Mouse (Mus musculus) CH12.LX (cell line): Measurements from ENCODE around the gene Vill. TPM values are rescaled to one million over a fixed set of nuclear protein-coding genes. Genes with fewer than 3 reads are reported as not detected.

Experiments
- DNase-seq: peaks from one replicate; pipeline ENCODE4 v3.0.0-alpha.2; 2013; ENCODE audit errors: extremely low read depth
- H3K27ac ChIP-seq: 2 replicates; pipeline ENCODE4 v1.5.1; 2012; ENCODE audit warnings: low read depth, mild to moderate bottlenecking, control low read depth, moderate library complexity; ENCODE audit not compliant: insufficient read depth
- H3K27me3 ChIP-seq: replicated peaks from 2 replicates; pipeline ENCODE3; 2012; ENCODE audit warnings: inconsistent platforms
- H3K36me3 ChIP-seq, 2 experiments: replicated peaks in 1 of 2; 2 replicates each; pipeline versions ENCODE3 to v1.6.1; 2012; ENCODE audit warnings: inconsistent platforms in 1 of 2, low read length in 1 of 2, mild to moderate bottlenecking in 1 of 2, mixed read lengths in 1 of 2, moderate library complexity in 1 of 2; ENCODE audit not compliant: control insufficient read depth in 1 of 2, insufficient read depth in 1 of 2
- H3K4me1 ChIP-seq, 2 experiments: 2 replicates each; pipeline ENCODE4 v1.6.1; 2012; ENCODE audit warnings: inconsistent platforms in 1 of 2, moderate library complexity in 1 of 2; ENCODE audit not compliant: insufficient read depth in 2 of 2, control insufficient read depth in 1 of 2
- H3K4me2 ChIP-seq: 2 replicates; pipeline ENCODE4 v1.6.1; 2012; ENCODE audit warnings: low read depth, mild to moderate bottlenecking, control low read depth; ENCODE audit not compliant: poor library complexity, insufficient read depth, severe bottlenecking
- H3K4me3 ChIP-seq, 3 experiments: fragments of 150-350 bp in 1 of 3; sonication (generic) in 1 of 3; replicated peaks in 1 of 3; 2 replicates each; pipeline versions ENCODE3 to v1.5.1; 2011 to 2012; ENCODE audit warnings: low read depth in 2 of 3, low read length in 2 of 3, mild to moderate bottlenecking in 2 of 3, moderate library complexity in 2 of 3, control low read depth in 1 of 3, improper control_type of control experiment in 1 of 3, inconsistent platforms in 1 of 3, mixed read lengths in 1 of 3; ENCODE audit not compliant: poor library complexity in 1 of 3
- H3K79me2 ChIP-seq: replicated peaks from 2 replicates; pipeline ENCODE4 v1.6.1; 2012; ENCODE audit warnings: mild to moderate bottlenecking, moderate library complexity; ENCODE audit not compliant: control insufficient read depth, poor library complexity, insufficient read depth, severe bottlenecking; ENCODE audit errors: extremely low read depth
- H3K9ac ChIP-seq: 2 replicates; pipeline ENCODE4 v1.6.1; 2012; ENCODE audit warnings: low read depth, mild to moderate bottlenecking, control low read depth, moderate library complexity; ENCODE audit not compliant: insufficient read depth
- H3K9me3 ChIP-seq: replicated peaks from 2 replicates; pipeline ENCODE3; 2012; ENCODE audit warnings: low read length, inconsistent platforms, mixed read lengths
- CHD1 ChIP-seq: IDR thresholded peaks from 2 replicates; pipeline ENCODE4 v1.6.1; 2012; ENCODE audit warnings: low read depth, low read length, improper control_type of control experiment, inconsistent platforms
- CTCF ChIP-seq, 2 experiments: IDR thresholded peaks in 1 of 2; conservative IDR thresholded peaks in 1 of 2; 2 replicates each; pipeline ENCODE4 v1.5.1; 2011 to 2012; ENCODE audit warnings: low read depth in 2 of 2, low read length in 2 of 2, improper control_type of control experiment in 1 of 2, inconsistent platforms in 1 of 2, mild to moderate bottlenecking in 1 of 2, moderate library complexity in 1 of 2
- ELF1 ChIP-seq: IDR thresholded peaks from 2 replicates; pipeline ENCODE4 v1.6.1; 2014; ENCODE audit warnings: low read depth, mild to moderate bottlenecking, inconsistent platforms, low read length, improper control_type of control experiment
- EP300 ChIP-seq: IDR thresholded peaks from 2 replicates; pipeline ENCODE4 v1.6.1; 2011; ENCODE audit warnings: low read length, improper control_type of control experiment
- GABPA ChIP-seq: IDR thresholded peaks from 2 replicates; pipeline ENCODE4 v1.6.1; 2012; ENCODE audit warnings: low read depth, low read length, improper control_type of control experiment, inconsistent platforms; ENCODE audit not compliant: insufficient replicate concordance
- HCFC1 ChIP-seq: IDR thresholded peaks from 2 replicates; pipeline ENCODE4 v1.6.1; 2012; ENCODE audit warnings: low read depth, mild to moderate bottlenecking, inconsistent platforms, low read length, improper control_type of control experiment
- IRF4 ChIP-seq: IDR thresholded peaks from 2 replicates; pipeline ENCODE4 v1.6.1; 2014; ENCODE audit warnings: low read depth, mild to moderate bottlenecking, inconsistent platforms, low read length, improper control_type of control experiment
- JUN ChIP-seq: IDR thresholded peaks from 2 replicates; pipeline ENCODE4 v1.6.1; 2011; ENCODE audit warnings: low read depth, mild to moderate bottlenecking, low read length, improper control_type of control experiment, moderate library complexity; ENCODE audit not compliant: insufficient read depth
- JUND ChIP-seq: conservative IDR thresholded peaks from 2 replicates; pipeline ENCODE4 v1.6.1; 2011; ENCODE audit warnings: low read depth, low read length, improper control_type of control experiment
- KAT2A ChIP-seq: IDR thresholded peaks from 2 replicates; pipeline ENCODE4 v1.6.1; 2012; ENCODE audit warnings: low read length, improper control_type of control experiment, inconsistent platforms; ENCODE audit not compliant: insufficient replicate concordance
- MAX ChIP-seq: IDR thresholded peaks from 2 replicates; pipeline ENCODE4 v1.6.1; 2011; ENCODE audit warnings: low read length, improper control_type of control experiment
- MXI1 ChIP-seq: IDR thresholded peaks from 2 replicates; pipeline ENCODE4 v1.6.1; 2011; ENCODE audit warnings: mild to moderate bottlenecking, low read depth, low read length, improper control_type of control experiment
- MYC ChIP-seq: IDR thresholded peaks from 2 replicates; pipeline ENCODE4 v1.6.1; 2011; ENCODE audit warnings: low read depth, mild to moderate bottlenecking, improper control_type of control experiment, low read length
- NELFE ChIP-seq: IDR thresholded peaks from 2 replicates; pipeline ENCODE4 v1.6.1; 2011; ENCODE audit warnings: low read depth, low read length, improper control_type of control experiment
- PAX5 ChIP-seq: IDR thresholded peaks from 2 replicates; pipeline ENCODE4 v1.6.1; 2012; ENCODE audit warnings: low read length, inconsistent platforms, mixed read lengths
- POLR2A ChIP-seq: IDR thresholded peaks from 2 replicates; pipeline ENCODE4 v1.6.1; 2011; ENCODE audit warnings: low read depth, mild to moderate bottlenecking, improper control_type of control experiment, low read length
- POLR2AphosphoS2 ChIP-seq: IDR thresholded peaks from 2 replicates; pipeline ENCODE4 v1.6.1; 2011; ENCODE audit warnings: low read depth, low read length, improper control_type of control experiment
- RAD21 ChIP-seq: IDR thresholded peaks from 2 replicates; pipeline ENCODE4 v1.6.1; 2011; ENCODE audit warnings: low read depth, mild to moderate bottlenecking, low read length, improper control_type of control experiment, moderate library complexity
- SIN3A ChIP-seq: IDR thresholded peaks from 2 replicates; pipeline ENCODE4 v1.6.1; 2012; ENCODE audit warnings: low read length, improper control_type of control experiment, inconsistent platforms
- SMC3 ChIP-seq: IDR thresholded peaks from 2 replicates; pipeline ENCODE4 v1.6.1; 2011; ENCODE audit warnings: low read depth, low read length, improper control_type of control experiment
- TCF12 ChIP-seq: IDR thresholded peaks from 2 replicates; pipeline ENCODE4 v1.6.1; 2014; ENCODE audit warnings: low read depth, mild to moderate bottlenecking, inconsistent platforms, low read length, improper control_type of control experiment
- UBTF ChIP-seq: IDR thresholded peaks from 2 replicates; pipeline ENCODE4 v1.6.1; 2012; ENCODE audit warnings: low read depth, mild to moderate bottlenecking, inconsistent platforms, low read length, improper control_type of control experiment, moderate library complexity
- USF1 ChIP-seq: IDR thresholded peaks from 2 replicates; pipeline ENCODE4 v1.6.1; 2014; ENCODE audit warnings: low read depth, mild to moderate bottlenecking, inconsistent platforms, low read length, improper control_type of control experiment
- USF2 ChIP-seq: conservative IDR thresholded peaks from 2 replicates; pipeline ENCODE4 v1.6.1; 2011; ENCODE audit warnings: low read depth, low read length, improper control_type of control experiment
- ZC3H11A ChIP-seq: IDR thresholded peaks from 2 replicates; pipeline ENCODE4 v1.6.1; 2012; ENCODE audit warnings: low read depth, mild to moderate bottlenecking, inconsistent platforms, low read length, improper control_type of control experiment
- ZMIZ1 ChIP-seq: IDR thresholded peaks from 2 replicates; pipeline ENCODE4 v1.6.1; 2012; ENCODE audit warnings: low read depth, mild to moderate bottlenecking, inconsistent platforms, low read length, improper control_type of control experiment
- dilution Hi-C: fragments of 300-500 bp; cut with MboI; formaldehyde crosslinking; loops from 2 replicates; pipeline ENCODE4 v1.14.3; 2020; ENCODE audit warnings: low sequenced_read_pairs; ENCODE audit not compliant: extremely low pct_unique_long_range_greater_than_20kb, extremely low pct_ligation_motif_present
- in situ Hi-C: fragments of 300-500 bp; cut with MboI; formaldehyde crosslinking; loops from 3 replicates; pipeline ENCODE4 v1.14.3; 2019; ENCODE audit warnings: low sequenced_read_pairs, low pct_ligation_motif_present, low pct_unique_long_range_greater_than_20kb, mixed read lengths
- polyA plus RNA-seq: library from polyadenylated mRNA; unstranded; fragments of >175 nt; gene quantifications from 2 replicates; pipeline ENCODE4 v1.2.1, GENCODE M21; 2012; ENCODE audit warnings: low read depth; ENCODE audit not compliant: insufficient read length
- total RNA-seq, 2 experiments: library from RNA; depleted of rRNA; stranded (reverse); fragments of 300-350 nt in 1 of 2; fragments of >200 nt in 1 of 2; gene quantifications; 2 replicates each; pipeline ENCODE4 v1.2.3; 2012 to 2014

Vill gene
- total and polyA plus RNA-seq, 3 experiments = 46.3 to 85.2 (median 57.3) TPM

GRCm38 (mm10) chr9:119087309-119087708 lies 34.7 kb downstream of the Vill start:
- no peak overlapping the region for H3K4me2 ChIP-seq
- no peak overlapping the region for H3K27ac ChIP-seq
- H3K9ac ChIP-seq = no peak overlapping the region
- H3K9me3 ChIP-seq = no peaks in the 10 kb centered on the region
- DNase-seq = no peak
- dilution Hi-C loops (no loop called here), in situ Hi-C loops (no loop called here)
- H3K4me3 ChIP-seq = no peak overlapping the region
- H3K79me2 ChIP-seq = no peaks in the 10 kb centered on the region
- peaks cover 3 to 13% of the 10 kb centered on the region in 2 experiments; a peak in 3 of 4 replicates for H3K4me1 ChIP-seq
- no peaks in the 10 kb centered on the region for H3K36me3 ChIP-seq
- peaks cover 83% of the 10 kb centered on the region for H3K27me3 ChIP-seq
- TF ChIP-seq MAX = no peak
- no peak for TF ChIP-seq NELFE
- TF ChIP-seq UBTF = no peak
- no peak for TF ChIP-seq EP300
- TF ChIP-seq JUND = no peak
- TF ChIP-seq ZC3H11A = no peak
- no peak for TF ChIP-seq POLR2AphosphoS2
- TF ChIP-seq JUN = no peak
- TF ChIP-seq SMC3 = no peak
- no peak for TF ChIP-seq TCF12
- no peak for TF ChIP-seq RAD21
- no peak for TF ChIP-seq PAX5
- no peak for TF ChIP-seq CTCF (conservative IDR thresholded peaks at IDR 0.05 in 1 of 2, IDR thresholded peaks at IDR 0.05 in 1 of 2; ENCODE audit: low read depth in 2 of 2, low read length in 2 of 2)
- TF ChIP-seq USF1 = no peak
- no peak for TF ChIP-seq HCFC1
- TF ChIP-seq ZMIZ1 = no peak
- TF ChIP-seq ELF1 = no peak
- no peak for TF ChIP-seq POLR2A
- TF ChIP-seq MYC = no peak

GRCm38 (mm10) chr9:119088148-119088801 lies 35.7 kb downstream of the Vill start:
- in situ Hi-C loops = no loop called here
- DNase-seq = peak; percentile 84

More at GRCm38 (mm10) chr9:119088148-119088801, 35.7 kb downstream of the Vill start:
- Histone ChIP-seq H3K4me3 (peak overlapping the region; percentile 37 to 45 (median 44)), H3K27me3 (peaks cover 86% of the 10 kb centered on the region), H3K4me2 (peak overlapping the region; percentile 47; the same call in 1 of the 2 replicates), H3K4me1 (peaks cover 3 to 18% of the 10 kb centered on the region in 2 experiments; a peak in 3 of 4 replicates), H3K79me2 (no peaks in the 10 kb centered on the region), H3K9me3 (no peaks in the 10 kb centered on the region), H3K9ac (no peak overlapping the region), H3K27ac (no peak overlapping the region), H3K36me3 (no peaks in the 10 kb centered on the region)
- peak; percentile 56; the same call in 1 of the 2 replicates for TF ChIP-seq MXI1
- TF ChIP-seq KAT2A = no peak
- peak; percentile 34; the same call in 1 of the 2 replicates for TF ChIP-seq ELF1
- no peak for TF ChIP-seq GABPA
- TF ChIP-seq SIN3A = peak; percentile 70; the same call in 1 of the 2 replicates
- TF ChIP-seq USF2 = no peak
- TF ChIP-seq CHD1 = no peak
- TF ChIP-seq IRF4 = peak; percentile 36; the same call in 1 of the 2 replicates
- TF ChIP-seq ZMIZ1 = 0 out of 2 replicates have a peak, but pooled peaks have one; percentile 54
- peak; percentile 59 for TF ChIP-seq POLR2A
- dilution Hi-C loops = no loop called here
